Comparison of ENCODE assay signal across 14 mouse cellular contexts in genomic region chr15:86219534-86220228, GRCm38 (mm10). TPM values are rescaled to one million over a fixed set of nuclear protein-coding genes. Genes with fewer than 3 reads are reported as not detected.
DNase-seq lines count a peak whose midpoint lies in the region; ATAC-seq and TF ChIP-seq lines count a peak whose summit lies in the region.
"Had no signal": no experiment of that assay in that cellular context is flagged by ENCODE, and none has a peak within 500 bp of the region (broad histone marks: within the 10 kb centered on the region; RNA-seq: fewer than 3 reads in every experiment).

No protein-coding gene starts in this region.

- TF ChIP-seq EP300 in liver, postnatal 0 days (IDR thresholded peaks at IDR 0.05; ENCODE audit: low read depth), result no peak

- 0 out of 2 replicates have a peak overlapping the region, but pooled peaks have one; percentile 11 for H3K9ac ChIP-seq in embryonic facial prominence, embryonic 14.5 days (ENCODE audit: low read depth, low read length)
- H3K9ac ChIP-seq in kidney, postnatal 0 days (ENCODE audit: low read depth, low read length), result no peak overlapping the region
- no peak overlapping the region for H3K9ac ChIP-seq in liver, postnatal 0 days (replicated peaks)
- no peak overlapping the region for H3K9ac ChIP-seq in intestine, embryonic 15.5 days
- H3K9ac ChIP-seq: heart, embryonic 13.5 days; limb, embryonic 13.5 days; midbrain, embryonic 12.5 days; neural tube, embryonic 13.5 days had no signal

- H3K36me3 ChIP-seq in embryonic facial prominence, embryonic 14.5 days (ENCODE audit: control insufficient read depth, insufficient read depth, low read length), result no peaks in the 10 kb centered on the region
- H3K36me3 ChIP-seq in embryonic facial prominence, embryonic 10.5 days (replicated peaks), result peaks cover 9% of the 10 kb centered on the region
- no peaks in the 10 kb centered on the region for H3K36me3 ChIP-seq in kidney, postnatal 0 days (ENCODE audit: insufficient read depth, low read length)
- H3K36me3 ChIP-seq in liver, postnatal 0 days (replicated peaks; ENCODE audit: insufficient read depth, low read length), result no peaks in the 10 kb centered on the region
- no peaks in the 10 kb centered on the region for H3K36me3 ChIP-seq in intestine, embryonic 15.5 days
- H3K36me3 ChIP-seq: midbrain, embryonic 12.5 days; neural tube, embryonic 13.5 days had no signal

- H3K9me3 ChIP-seq in embryonic facial prominence, embryonic 14.5 days (ENCODE audit: control insufficient read depth, low read length), result no peaks in the 10 kb centered on the region
- peaks cover 3% of the 10 kb centered on the region; the same call in 1 of the 2 replicates for H3K9me3 ChIP-seq in embryonic facial prominence, embryonic 10.5 days
- no peaks in the 10 kb centered on the region for H3K9me3 ChIP-seq in kidney, postnatal 0 days (replicated peaks; ENCODE audit: low read length)
- H3K9me3 ChIP-seq in liver, postnatal 0 days (ENCODE audit: low read length), result no peaks in the 10 kb centered on the region
- H3K9me3 ChIP-seq in intestine, embryonic 15.5 days, result no peaks in the 10 kb centered on the region
- H3K9me3 ChIP-seq: midbrain, embryonic 12.5 days; neural tube, embryonic 13.5 days had no signal

- H3K4me1 ChIP-seq in embryonic facial prominence, embryonic 14.5 days (ENCODE audit: control insufficient read depth, insufficient read depth, low read length), result peaks cover 4% of the 10 kb centered on the region; the same call in 1 of the 2 replicates
- peaks cover 6% of the 10 kb centered on the region for H3K4me1 ChIP-seq in embryonic facial prominence, embryonic 10.5 days
- peaks cover 15% of the 10 kb centered on the region for H3K4me1 ChIP-seq in kidney, postnatal 0 days (replicated peaks; ENCODE audit: insufficient read depth, low read length)
- H3K4me1 ChIP-seq in liver, postnatal 0 days (ENCODE audit: insufficient read depth), result peaks cover 4% of the 10 kb centered on the region
- peaks cover 6% of the 10 kb centered on the region for H3K4me1 ChIP-seq in intestine, embryonic 15.5 days (replicated peaks)

- H3K4me2 ChIP-seq in embryonic facial prominence, embryonic 14.5 days (ENCODE audit: low read depth, low read length), result no peak overlapping the region
- H3K4me2 ChIP-seq in kidney, postnatal 0 days (ENCODE audit: low read length), result no peak overlapping the region
- H3K4me2 ChIP-seq in liver, postnatal 0 days (ENCODE audit: low read depth, low read length), result no peak overlapping the region
- H3K4me2 ChIP-seq in intestine, embryonic 15.5 days (replicated peaks), result no peak overlapping the region
- H3K4me2 ChIP-seq: heart, embryonic 13.5 days; limb, embryonic 13.5 days; midbrain, embryonic 12.5 days; neural tube, embryonic 13.5 days had no signal

- WGBS in embryonic facial prominence, embryonic 14.5 days, result 81% methylated on average over 7 of the region's 7 CpGs
- 82% methylated on average over 7 of the region's 7 CpGs for WGBS in embryonic facial prominence, embryonic 10.5 days
- WGBS in kidney, postnatal 0 days, result 51% methylated on average over 7 of the region's 7 CpGs
- 68% methylated on average over 7 of the region's 7 CpGs for WGBS in liver, postnatal 0 days (ENCODE audit: insufficient replicate concordance)
- WGBS in intestine, embryonic 15.5 days, result 77% methylated on average over 7 of the region's 7 CpGs

- TF ChIP-seq CTCF in kidney, postnatal 0 days (IDR thresholded peaks at IDR 0.05; ENCODE audit: low read depth), result no peak
- no peak for TF ChIP-seq CTCF in liver, postnatal 0 days (IDR thresholded peaks at IDR 0.05; ENCODE audit: low read depth)

- H3K4me3 ChIP-seq in embryonic facial prominence, embryonic 14.5 days (ENCODE audit: low read depth, low read length), result no peak overlapping the region
- H3K4me3 ChIP-seq in embryonic facial prominence, embryonic 10.5 days, result no peak overlapping the region
- no peak overlapping the region for H3K4me3 ChIP-seq in kidney, postnatal 0 days (replicated peaks; ENCODE audit: low read depth, low read length)
- no peak overlapping the region for H3K4me3 ChIP-seq in liver, postnatal 0 days (ENCODE audit: low read depth, low read length)
- no peak overlapping the region for H3K4me3 ChIP-seq in intestine, embryonic 15.5 days (replicated peaks)
- H3K4me3 ChIP-seq: heart, embryonic 13.5 days; limb, embryonic 13.5 days; midbrain, embryonic 12.5 days; neural tube, embryonic 13.5 days had no signal

- ATAC-seq in embryonic facial prominence, embryonic 14.5 days (ENCODE audit: low read depth), result no peak
- peak; percentile 53 for ATAC-seq in kidney, postnatal 0 days (replicated peaks; ENCODE audit: low FRiP score, low read depth)
- peak; percentile 41 for ATAC-seq in liver, postnatal 0 days
- no peak for ATAC-seq in intestine, embryonic 15.5 days

- no peaks in the 10 kb centered on the region for H3K27me3 ChIP-seq in embryonic facial prominence, embryonic 14.5 days (replicated peaks; ENCODE audit: control insufficient read depth, insufficient read depth, low read length)
- no peaks in the 10 kb centered on the region for H3K27me3 ChIP-seq in embryonic facial prominence, embryonic 10.5 days (replicated peaks; ENCODE audit: low read depth, poor library complexity, severe bottlenecking)
- no peaks in the 10 kb centered on the region for H3K27me3 ChIP-seq in kidney, postnatal 0 days (ENCODE audit: insufficient read depth, low read length)
- no peaks in the 10 kb centered on the region for H3K27me3 ChIP-seq in liver, postnatal 0 days (ENCODE audit: insufficient read depth, low read length)
- no peaks in the 10 kb centered on the region for H3K27me3 ChIP-seq in intestine, embryonic 15.5 days (replicated peaks)
- H3K27me3 ChIP-seq: heart, embryonic 13.5 days; limb, embryonic 13.5 days; midbrain, embryonic 12.5 days; neural tube, embryonic 13.5 days had no signal

- no peak overlapping the region for H3K27ac ChIP-seq in embryonic facial prominence, embryonic 14.5 days (replicated peaks; ENCODE audit: low read depth, low read length)
- H3K27ac ChIP-seq in embryonic facial prominence, embryonic 10.5 days (replicated peaks), result no peak overlapping the region
- H3K27ac ChIP-seq in kidney, postnatal 0 days, result peak overlapping the region; percentile 68; the same call in 1 of the 2 replicates
- H3K27ac ChIP-seq in liver, postnatal 0 days (ENCODE audit: low read depth), result peak overlapping the region; percentile 77
- H3K27ac ChIP-seq in intestine, embryonic 15.5 days, result no peak overlapping the region
- H3K27ac ChIP-seq: heart, embryonic 13.5 days; limb, embryonic 13.5 days; midbrain, embryonic 12.5 days; neural tube, embryonic 13.5 days had no signal

- DNase-seq in embryonic facial prominence, embryonic 14.5 days (ENCODE audit: low spot score), result no peak
- no peak for DNase-seq in embryonic facial prominence, embryonic 10.5 days (ENCODE audit: low spot score)
- DNase-seq in kidney, postnatal 0 days (ENCODE audit: low spot score), result no peak
- no peak for DNase-seq in kidney, adult 18-20 months
- DNase-seq in lung, postnatal 10 days, result peak; percentile 11
- no peak for DNase-seq in lung, postnatal 25 days (ENCODE audit: low spot score)
- no peak for DNase-seq in liver, postnatal 0 days
- DNase-seq: gastrocnemius, postnatal 10 days; right cerebral cortex, postnatal 14 days had no signal

RNA-seq across cellular contexts. Expression of gene Tbc1d22a, which starts 5.4 kb away (rescaled TPM):
- 8.1 and 11.1 TPM in 2 replicates for polyA plus RNA-seq in embryonic facial prominence, embryonic 14.5 days (2014; fragmentation: Nextera tagmentation; extraction: Ambion mirVana)
- polyA plus RNA-seq in embryonic facial prominence, embryonic 10.5 days (2016; fragmentation: Nextera tagmentation; extraction: Ambion mirVana), result 11.2 and 11.9 TPM in 2 replicates
- polyA plus RNA-seq in kidney, postnatal 0 days (2015; fragmentation: Nextera tagmentation; extraction: Ambion mirVana), result 12.7 and 14.0 TPM in 2 replicates
- 6.0 and 6.4 TPM in 2 replicates for polyA plus RNA-seq in liver, postnatal 0 days (2015; fragmentation: Nextera tagmentation; extraction: Ambion mirVana)
- polyA plus RNA-seq in intestine, embryonic 15.5 days (2015; fragmentation: Nextera tagmentation; extraction: Ambion mirVana), result 10.0 and 10.9 TPM in 2 replicates

RNA-seq across cellular contexts. Expression of gene Cerk, which starts 33.7 kb away (rescaled TPM):
- 16.0 and 16.1 TPM in 2 replicates for polyA plus RNA-seq in embryonic facial prominence, embryonic 14.5 days (2014; fragmentation: Nextera tagmentation; extraction: Ambion mirVana)
- 11.7 and 13.1 TPM in 2 replicates for polyA plus RNA-seq in embryonic facial prominence, embryonic 10.5 days (2016; fragmentation: Nextera tagmentation; extraction: Ambion mirVana)
- 9.4 and 10.6 TPM in 2 replicates for polyA plus RNA-seq in kidney, postnatal 0 days (2015; fragmentation: Nextera tagmentation; extraction: Ambion mirVana)
- 5.5 and 6.1 TPM in 2 replicates for polyA plus RNA-seq in liver, postnatal 0 days (2015; fragmentation: Nextera tagmentation; extraction: Ambion mirVana)
- 8.4 and 8.9 TPM in 2 replicates for polyA plus RNA-seq in intestine, embryonic 15.5 days (2015; fragmentation: Nextera tagmentation; extraction: Ambion mirVana)

Comparison
In these comparisons a context has a peak if more than half of its experiments do, and no peak if none do; other contexts are left out.
1. ATAC-seq: peak in kidney, postnatal 0 days (single experiment) and liver, postnatal 0 days (single experiment); none in embryonic facial prominence, embryonic 14.5 days (single experiment) and intestine, embryonic 15.5 days (single experiment).
2. H3K27ac ChIP-seq: peak in kidney, postnatal 0 days (single experiment) and liver, postnatal 0 days (single experiment); none in embryonic facial prominence, embryonic 14.5 days (single experiment), embryonic facial prominence, embryonic 10.5 days (single experiment) and intestine, embryonic 15.5 days (single experiment).